Mouse (Mus musculus) embryonic facial prominence, embryonic 11.5 days (tissue): ENCODE measurements around the gene Cuzd1. TPM values are rescaled to one million over a fixed set of nuclear protein-coding genes. Genes with fewer than 3 reads are reported as not detected.

Experiments used
- ATAC-seq: fragments of 200-750 bp; cut with Nextera tagmentation; replicated peaks from 2 replicates; pipeline ENCODE4 v1.8.0; 2017; ENCODE audit warnings: low read depth; ENCODE audit not compliant: insufficient number of reproducible peaks, low FRiP score, low TSS enrichment
- DNase-seq: peaks from one replicate; pipeline ENCODE4 v3.0.0-alpha.2; 2015; ENCODE audit warnings: low spot score
- H3K27ac ChIP-seq: fragments of 300-500 bp; sonication (generic); replicated peaks from 2 replicates; pipeline ENCODE4 v1.5.1; 2014; ENCODE audit warnings: mild to moderate bottlenecking, low read depth, low read length, control low read depth
- H3K27me3 ChIP-seq: fragments of 300-500 bp; sonication (generic); 2 replicates; pipeline ENCODE4 v1.6.1; 2014; ENCODE audit warnings: mild to moderate bottlenecking, low read length, moderate library complexity, mixed read lengths; ENCODE audit not compliant: control insufficient read depth, insufficient read depth
- H3K36me3 ChIP-seq: fragments of 300-500 bp; sonication (generic); replicated peaks from 2 replicates; pipeline ENCODE4 v1.6.1; 2014; ENCODE audit warnings: low read depth, mild to moderate bottlenecking, low read length, moderate library complexity, mixed read lengths; ENCODE audit not compliant: control insufficient read depth, insufficient read depth
- H3K4me1 ChIP-seq: fragments of 300-500 bp; sonication (generic); 2 replicates; pipeline ENCODE4 v1.6.1; 2014; ENCODE audit warnings: low read length, mixed read lengths; ENCODE audit not compliant: control insufficient read depth, insufficient read depth
- H3K4me2 ChIP-seq: fragments of 300-500 bp; sonication (generic); 2 replicates; pipeline ENCODE4 v1.6.1; 2014; ENCODE audit warnings: low read depth, mild to moderate bottlenecking, control low read depth, low read length, moderate library complexity
- H3K4me3 ChIP-seq: fragments of 300-500 bp; sonication (generic); 2 replicates; pipeline ENCODE4 v1.5.1; 2014; ENCODE audit warnings: low read depth, low read length, control low read depth
- H3K9ac ChIP-seq: fragments of 300-500 bp; sonication (generic); replicated peaks from 2 replicates; pipeline ENCODE4 v1.6.1; 2014; ENCODE audit warnings: mild to moderate bottlenecking, control low read depth, low read length
- H3K9me3 ChIP-seq: fragments of 300-500 bp; sonication (generic); replicated peaks from 2 replicates; pipeline ENCODE4 v1.6.1; 2016; ENCODE audit warnings: mild to moderate bottlenecking, low read length, inconsistent platforms, mixed read lengths; ENCODE audit not compliant: control insufficient read depth
- WGBS: fragments of 180-500 bp; shearing (Covaris S2); extraction: QIAGEN DNeasy Blood & Tissue Kit; methylation state at CpG from one replicate; pipeline ENCODE4 v1.1.7; 2014; 5-methylcytosine and 5-hydroxymethylcytosine counted together
- polyA plus RNA-seq: library from polyadenylated mRNA; unstranded; fragments of >200 nt; fragmentation: Nextera tagmentation; extraction: Ambion mirVana; gene quantifications from 2 replicates; pipeline ENCODE4 v1.2.1, GENCODE M21; 2014

Cuzd1 gene
- not detected in 2 replicates for polyA plus RNA-seq

GRCm38 (mm10) chr7:131322192-131322591 lies at the start of gene Cuzd1:
Gene Cuzd1 (minus strand): TSS chr7:131322292.
- Histone ChIP-seq H3K27me3 (no peaks in the 10 kb centered on the region), H3K4me2 (no peak within 1 kb of the TSS), H3K9ac (no peak within 1 kb of the TSS), H3K4me1 (no peaks in the 10 kb centered on the region), H3K9me3 (no peaks in the 10 kb centered on the region), H3K27ac (no peak within 1 kb of the TSS), H3K4me3 (no peak within 1 kb of the TSS), H3K36me3 (no peaks in the 10 kb centered on the region)
- ATAC-seq (no peak), DNase-seq (no peak)
- 91% methylated on average over 2 of the region's 2 CpGs for WGBS

GRCm38 (mm10) chr7:131371470-131371860 lies 49.4 kb upstream of the Cuzd1 start:
- Histone ChIP-seq H3K4me1 (no peaks in the 10 kb centered on the region), H3K27ac (peak overlapping the region; percentile 89), H3K4me2 (peak overlapping the region; percentile 62), H3K4me3 (peak overlapping the region; percentile 72), H3K27me3 (no peaks in the 10 kb centered on the region), H3K36me3 (no peaks in the 10 kb centered on the region), H3K9ac (peak overlapping the region; percentile 95), H3K9me3 (no peaks in the 10 kb centered on the region)
- ATAC-seq = no peak
- no peak for DNase-seq
- WGBS = 14% methylated on average over 9 of the region's 9 CpGs

GRCm38 (mm10) chr7:131370648-131371469 lies 48.8 kb upstream of the Cuzd1 start, which contains the start of gene Pstk:
Gene Pstk (plus strand): TSS chr7:131371141.
- peak within 1 kb of the TSS; percentile 62 for H3K4me2 ChIP-seq
- DNase-seq (peak; percentile 93), ATAC-seq (peak; percentile 93)
- peak within 1 kb of the TSS; percentile 72 for H3K4me3 ChIP-seq
- peak within 1 kb of the TSS; percentile 95 for H3K9ac ChIP-seq
- H3K36me3 ChIP-seq = no peaks in the 10 kb centered on the region
- 5% methylated on average over 47 of the region's 47 CpGs for WGBS
- H3K4me1 ChIP-seq = no peaks in the 10 kb centered on the region
- no peaks in the 10 kb centered on the region for H3K9me3 ChIP-seq
- peak within 1 kb of the TSS; percentile 89 for H3K27ac ChIP-seq
- H3K27me3 ChIP-seq = no peaks in the 10 kb centered on the region

- Histone ChIP-seq H3K4me1 (no peaks in the 10 kb centered on the region), H3K4me2 (no peak overlapping the region), H3K36me3 (no peaks in the 10 kb centered on the region), H3K9me3 (no peaks in the 10 kb centered on the region), H3K27me3 (no peaks in the 10 kb centered on the region), H3K4me3 (no peak overlapping the region), H3K9ac (no peak overlapping the region), H3K27ac (no peak overlapping the region)
- ATAC-seq (no peak), DNase-seq (no peak)
- WGBS = 92% methylated on average over 8 of the region's 8 CpGs
Observed at GRCm38 (mm10) chr7:131364131-131364530, 42.0 kb upstream of the Cuzd1 start.

GRCm38 (mm10) chr7:131362615-131363300 lies 40.7 kb upstream of the Cuzd1 start, which contains the start of gene 2310057M21Rik:
Gene 2310057M21Rik (minus strand): TSS chr7:131362759.
- peak within 1 kb of the TSS; percentile 74 for H3K4me3 ChIP-seq
- no peaks in the 10 kb centered on the region for H3K4me1 ChIP-seq
- peak within 1 kb of the TSS; percentile 87 for H3K4me2 ChIP-seq
- WGBS = under 1% methylated on average over 55 of the region's 55 CpGs
- H3K36me3 ChIP-seq = peaks cover 2% of the 10 kb centered on the region; the same call in 1 of the 2 replicates
- peak within 1 kb of the TSS; percentile 82 for H3K9ac ChIP-seq
- DNase-seq (peak; percentile 99), ATAC-seq (peak; percentile 97)
- peak within 1 kb of the TSS; percentile 78 for H3K27ac ChIP-seq
- H3K27me3 ChIP-seq = no peaks in the 10 kb centered on the region
- H3K9me3 ChIP-seq = no peaks in the 10 kb centered on the region

GRCm38 (mm10) chr7:131362269-131362614 lies 40.1 kb upstream of the Cuzd1 start:
- WGBS = under 1% methylated on average over 29 of the region's 35 CpGs
- Histone ChIP-seq H3K4me2 (peak overlapping the region; percentile 59), H3K9me3 (no peaks in the 10 kb centered on the region), H3K4me1 (no peaks in the 10 kb centered on the region), H3K4me3 (peak overlapping the region; percentile 74), H3K36me3 (peaks cover 2% of the 10 kb centered on the region; the same call in 1 of the 2 replicates), H3K27ac (peak overlapping the region; percentile 77), H3K27me3 (no peaks in the 10 kb centered on the region), H3K9ac (peak overlapping the region; percentile 82)
- no peak for DNase-seq
- peak; percentile 84 for ATAC-seq

- H3K4me1 ChIP-seq = no peaks in the 10 kb centered on the region
- no peaks in the 10 kb centered on the region for H3K27me3 ChIP-seq
- no peak overlapping the region for H3K9ac ChIP-seq
- no peaks in the 10 kb centered on the region for H3K9me3 ChIP-seq
- 97% methylated on average over 13 of the region's 13 CpGs for WGBS
- H3K4me3 ChIP-seq = no peak overlapping the region
- no peak overlapping the region for H3K4me2 ChIP-seq
- H3K27ac ChIP-seq = no peak overlapping the region
- DNase-seq (no peak), ATAC-seq (no peak)
- peaks cover 2% of the 10 kb centered on the region for H3K36me3 ChIP-seq
Observed at GRCm38 (mm10) chr7:131356105-131356504, 34.0 kb upstream of the Cuzd1 start.
